Mouse (Mus musculus) lung, postnatal 0 days (tissue): ENCODE measurements around the gene Gstm3.

Experiments
- CTCF ChIP-seq: IDR thresholded peaks from 2 replicates; pipeline ENCODE4 v1.5.1; 2016; ENCODE audit warnings: antibody characterized with exemption, mild to moderate bottlenecking
- EP300 ChIP-seq: IDR thresholded peaks from 2 replicates; pipeline ENCODE4 v1.6.1; 2016; ENCODE audit warnings: antibody characterized with exemption, mild to moderate bottlenecking, control low read depth

DNA sequence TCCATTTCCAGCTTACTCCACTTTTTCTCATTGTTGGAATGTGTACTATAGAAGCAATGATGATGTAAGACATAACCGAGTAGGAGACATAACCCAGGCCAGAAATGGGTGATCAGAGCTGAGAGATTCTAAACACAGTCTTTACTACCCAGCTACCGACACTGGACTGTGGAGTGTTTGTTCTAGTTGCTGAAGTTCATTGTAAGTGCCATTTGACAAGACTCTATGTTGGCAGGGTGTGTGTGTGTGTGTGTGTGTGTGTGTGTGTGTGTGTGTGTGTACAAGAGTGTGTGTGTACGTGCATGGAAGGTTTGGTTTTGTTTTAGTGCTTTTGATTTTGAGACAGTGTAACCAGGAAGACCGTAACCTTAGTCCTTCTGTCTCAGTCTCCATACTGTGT lies 39.4 kb downstream of the Gstm3 start:
- no peak for TF ChIP-seq CTCF
- peak; percentile 51; the same call in 1 of the 2 replicates for TF ChIP-seq EP300
